ENCODE assay signal across 29 mouse cellular contexts in genomic region chr7:24405649-24406048, GRCm38 (mm10). TPM values are rescaled to one million over a fixed set of nuclear protein-coding genes. Genes with fewer than 3 reads are reported as not detected.
"Had no signal": no experiment of that assay in that cellular context is flagged by ENCODE, and none has a peak within 500 bp of the region (broad histone marks: within the 10 kb centered on the region; RNA-seq: fewer than 3 reads in every experiment).

No protein-coding gene starts in this region.

- H3K9ac ChIP-seq: liver, embryonic 13.5 days; neural tube, embryonic 12.5 days had no signal

- H3K27me3 ChIP-seq: liver, embryonic 13.5 days; neural tube, embryonic 12.5 days had no signal

- H3K4me2 ChIP-seq: liver, embryonic 13.5 days; midbrain, embryonic 11.5 days; neural tube, embryonic 12.5 days had no signal

- H3K4me3 ChIP-seq: liver, embryonic 13.5 days; neural tube, embryonic 12.5 days had no signal

- H3K27ac ChIP-seq: neural tube, embryonic 12.5 days; stomach, postnatal 0 days had no signal

- DNase-seq: kidney, adult 9 months; kidney, postnatal 14 days; kidney, postnatal 4 days; left cerebral cortex, postnatal 4 days; liver, embryonic 13.5 days; lung, adult 2 months; lung, postnatal 14 days; lung, postnatal 4 days; midbrain, embryonic 14.5 days; thymus, adult 2 months; thymus, postnatal 14 days; thymus, postnatal 4 days had no signal

RNA-seq across cellular contexts. Expression of gene Irgc1, which starts 46.4 kb away (rescaled TPM):
- total RNA-seq: layer of hippocampus, adult 18-20 months; layer of hippocampus, postnatal 14 days; left cerebral cortex, postnatal 4 days; liver, adult 2 months; megakaryocyte-erythroid progenitor cell, adult 5-6 weeks; midbrain, postnatal 0 days had no signal
- polyA plus RNA-seq: kidney, embryonic 16.5 days; limb, embryonic 14.5 days; liver, adult 2 months; liver, embryonic 13.5 days; liver, embryonic 16.5 days; lung, embryonic 16.5 days; midbrain, embryonic 11.5 days; midbrain, embryonic 14.5 days; midbrain, postnatal 0 days; neural tube, embryonic 12.5 days; stomach, embryonic 14.5 days had no signal

RNA-seq across cellular contexts. Expression of gene Lypd5, which starts 56.7 kb away (rescaled TPM):
- total RNA-seq: layer of hippocampus, adult 18-20 months; layer of hippocampus, postnatal 14 days; left cerebral cortex, adult 8-10 months; left cerebral cortex, postnatal 14 days; left cerebral cortex, postnatal 4 days; liver, adult 2 months; megakaryocyte progenitor cell, adult 5-6 weeks; megakaryocyte-erythroid progenitor cell, adult 5-6 weeks had no signal
- polyA plus RNA-seq: kidney, embryonic 16.5 days; liver, adult 2 months; liver, embryonic 13.5 days; liver, embryonic 16.5 days; midbrain, embryonic 11.5 days; midbrain, embryonic 14.5 days; midbrain, postnatal 0 days; neural tube, embryonic 12.5 days; spleen, adult 2 months; stomach, embryonic 14.5 days had no signal
